In genomic region chr8:121964716-121965512, GRCm38 (mm10) we compare ENCODE assay signal across 11 mouse cellular contexts. TPM values are rescaled to one million over a fixed set of nuclear protein-coding genes. Genes with fewer than 3 reads are reported as not detected.
DNase-seq lines count a peak whose midpoint lies in the region; ATAC-seq lines count a peak whose summit lies in the region.
"Had no signal": no experiment of that assay in that cellular context is flagged by ENCODE, and none has a peak within 500 bp of the region (broad histone marks: within the 10 kb centered on the region; RNA-seq: fewer than 3 reads in every experiment).

No protein-coding gene starts in this region.

- intact Hi-C loops in left cerebral cortex, postnatal 14 days (cut with DNase I) = no loop called here

- H3K27me3 ChIP-seq in intestine, embryonic 16.5 days (replicated peaks; ENCODE audit: control insufficient read depth, insufficient read depth, low read length) = no peaks in the 10 kb centered on the region
- no peaks in the 10 kb centered on the region for H3K27me3 ChIP-seq in intestine, embryonic 15.5 days (replicated peaks)
- no peaks in the 10 kb centered on the region for H3K27me3 ChIP-seq in heart, embryonic 16.5 days (ENCODE audit: control insufficient read depth, insufficient read depth, low read length)
- no peaks in the 10 kb centered on the region for H3K27me3 ChIP-seq in forebrain, embryonic 15.5 days

- DNase-seq in CD4-positive helper T cell, adult 2 months (ENCODE audit: low read depth, low spot score) = peak; percentile 30
- DNase-seq in embryo, embryonic 10.5 days (ENCODE audit: low spot score) = peak; percentile 48
- no peak for DNase-seq in left cerebral cortex, postnatal 14 days (ENCODE audit: low spot score in 2 of 2)
- no peak for DNase-seq in urinary bladder, postnatal 10 days (ENCODE audit: low spot score)
- DNase-seq: thymus, adult 18-20 months had no signal

- H3K4me3 ChIP-seq in intestine, embryonic 16.5 days (ENCODE audit: low read length) = no peak overlapping the region
- no peak overlapping the region for H3K4me3 ChIP-seq in intestine, embryonic 15.5 days (replicated peaks)
- H3K4me3 ChIP-seq in heart, embryonic 16.5 days (ENCODE audit: low read length) = no peak overlapping the region
- no peak overlapping the region for H3K4me3 ChIP-seq in forebrain, embryonic 15.5 days

- ATAC-seq in intestine, embryonic 16.5 days = no peak
- no peak for ATAC-seq in intestine, embryonic 15.5 days
- ATAC-seq in heart, embryonic 16.5 days (replicated peaks; ENCODE audit: extremely low read depth, insufficient read depth, low FRiP score) = 0 out of 2 replicates have a peak, but pooled peaks have one; percentile 8
- no peak for ATAC-seq in forebrain, embryonic 15.5 days (replicated peaks)

- no peak overlapping the region for H3K4me2 ChIP-seq in intestine, embryonic 16.5 days (ENCODE audit: low read depth, low read length)
- H3K4me2 ChIP-seq in intestine, embryonic 15.5 days (replicated peaks) = no peak overlapping the region
- H3K4me2 ChIP-seq in heart, embryonic 16.5 days (ENCODE audit: low read depth, low read length) = no peak overlapping the region
- H3K4me2 ChIP-seq in forebrain, embryonic 15.5 days (replicated peaks) = no peak overlapping the region

- H3K9ac ChIP-seq in intestine, embryonic 16.5 days (ENCODE audit: low read depth, low read length) = no peak overlapping the region
- H3K9ac ChIP-seq in intestine, embryonic 15.5 days = no peak overlapping the region
- H3K9ac ChIP-seq in heart, embryonic 16.5 days (ENCODE audit: low read length) = no peak overlapping the region
- H3K9ac ChIP-seq in forebrain, embryonic 15.5 days (replicated peaks) = no peak overlapping the region

- H3K36me3 ChIP-seq in intestine, embryonic 16.5 days (ENCODE audit: control insufficient read depth, insufficient read depth, low read length) = no peaks in the 10 kb centered on the region
- no peaks in the 10 kb centered on the region for H3K36me3 ChIP-seq in intestine, embryonic 15.5 days
- H3K36me3 ChIP-seq in heart, embryonic 16.5 days (ENCODE audit: control insufficient read depth, insufficient read depth) = no peaks in the 10 kb centered on the region
- no peaks in the 10 kb centered on the region for H3K36me3 ChIP-seq in forebrain, embryonic 15.5 days

- 74% methylated on average over 8 of the region's 8 CpGs for WGBS in intestine, embryonic 16.5 days
- WGBS in intestine, embryonic 15.5 days = 80% methylated on average over 8 of the region's 8 CpGs
- 69% methylated on average over 8 of the region's 8 CpGs for WGBS in heart, embryonic 16.5 days
- 85% methylated on average over 8 of the region's 8 CpGs for WGBS in forebrain, embryonic 15.5 days

- peaks cover 33% of the 10 kb centered on the region for H3K4me1 ChIP-seq in intestine, embryonic 16.5 days (ENCODE audit: control insufficient read depth, insufficient read depth, low read length)
- peaks cover 33% of the 10 kb centered on the region for H3K4me1 ChIP-seq in intestine, embryonic 15.5 days (replicated peaks)
- peaks cover 44% of the 10 kb centered on the region for H3K4me1 ChIP-seq in heart, embryonic 16.5 days (ENCODE audit: control insufficient read depth, insufficient read depth, low read length)
- peaks cover 34% of the 10 kb centered on the region for H3K4me1 ChIP-seq in forebrain, embryonic 15.5 days

- H3K9me3 ChIP-seq in intestine, embryonic 16.5 days (ENCODE audit: control insufficient read depth, low read length) = no peaks in the 10 kb centered on the region
- no peaks in the 10 kb centered on the region for H3K9me3 ChIP-seq in intestine, embryonic 15.5 days
- H3K9me3 ChIP-seq in heart, embryonic 16.5 days (replicated peaks; ENCODE audit: control insufficient read depth, low read length) = no peaks in the 10 kb centered on the region
- H3K9me3 ChIP-seq in forebrain, embryonic 15.5 days = no peaks in the 10 kb centered on the region

- 0 out of 2 replicates have a peak overlapping the region, but pooled peaks have one; percentile 1 for H3K27ac ChIP-seq in intestine, embryonic 16.5 days (ENCODE audit: low read length)
- H3K27ac ChIP-seq in intestine, embryonic 15.5 days = no peak overlapping the region
- peak overlapping the region; percentile 77 for H3K27ac ChIP-seq in heart, embryonic 16.5 days (ENCODE audit: low read length)
- no peak overlapping the region for H3K27ac ChIP-seq in forebrain, embryonic 15.5 days (replicated peaks)

RNA-seq across cellular contexts. Expression of gene Banp, which starts 15.4 kb away (rescaled TPM):
- 36.3 and 36.6 TPM in 2 replicates for polyA plus RNA-seq in intestine, embryonic 16.5 days (2015; fragmentation: Nextera tagmentation; extraction: Ambion mirVana)
- 32.4 and 34.1 TPM in 2 replicates for polyA plus RNA-seq in intestine, embryonic 15.5 days (2015; fragmentation: Nextera tagmentation; extraction: Ambion mirVana)
- polyA plus RNA-seq in heart, embryonic 16.5 days (2015; fragmentation: Nextera tagmentation; extraction: Ambion mirVana) = 31.2 and 33.1 TPM in 2 replicates
- 10 to 100 TPM; 27.4 to 38.5 TPM for total RNA-seq in left cerebral cortex, postnatal 14 days (2021)
- polyA plus RNA-seq in forebrain, embryonic 15.5 days (2015; fragmentation: Nextera tagmentation; extraction: Ambion mirVana) = 64.8 and 65.3 TPM in 2 replicates

RNA-seq across cellular contexts. Expression of gene Car5a, which starts 20.2 kb away (rescaled TPM):
- polyA plus RNA-seq in intestine, embryonic 16.5 days (2015; fragmentation: Nextera tagmentation; extraction: Ambion mirVana) = 0.31 and 0.70 TPM in 2 replicates
- 0.21 and 0.33 TPM in 2 replicates for polyA plus RNA-seq in intestine, embryonic 15.5 days (2015; fragmentation: Nextera tagmentation; extraction: Ambion mirVana)
- not detected in 2 replicates for polyA plus RNA-seq in heart, embryonic 16.5 days (2015; fragmentation: Nextera tagmentation; extraction: Ambion mirVana)
- total RNA-seq in left cerebral cortex, postnatal 14 days (2021) = under 1 TPM in 1 of 2 experiments, not detected in 1; 0.29 TPM
- polyA plus RNA-seq in forebrain, embryonic 15.5 days (2015; fragmentation: Nextera tagmentation; extraction: Ambion mirVana) = 0.37 and 0.43 TPM in 2 replicates
- total RNA-seq: layer of hippocampus, postnatal 10 days had no signal
- polyA plus RNA-seq: lung, embryonic 16.5 days had no signal

RNA-seq across cellular contexts. Expression of gene Slc7a5, which starts 57.4 kb away (rescaled TPM):
- 11.6 and 12.5 TPM in 2 replicates for polyA plus RNA-seq in intestine, embryonic 16.5 days (2015; fragmentation: Nextera tagmentation; extraction: Ambion mirVana)
- polyA plus RNA-seq in intestine, embryonic 15.5 days (2015; fragmentation: Nextera tagmentation; extraction: Ambion mirVana) = 17.9 and 18.1 TPM in 2 replicates
- polyA plus RNA-seq in heart, embryonic 16.5 days (2015; fragmentation: Nextera tagmentation; extraction: Ambion mirVana) = 14.4 TPM in 2 replicates
- 100 to 1,000 TPM; 114 to 130 TPM for total RNA-seq in left cerebral cortex, postnatal 14 days (2021)
- polyA plus RNA-seq in forebrain, embryonic 15.5 days (2015; fragmentation: Nextera tagmentation; extraction: Ambion mirVana) = 39.2 and 45.8 TPM in 2 replicates

Comparison
In these comparisons a context has a peak if more than half of its experiments do, and no peak if none do; other contexts are left out.
1. H3K27ac ChIP-seq: peak in intestine, embryonic 16.5 days (single experiment) and heart, embryonic 16.5 days (single experiment); none in intestine, embryonic 15.5 days (single experiment) and forebrain, embryonic 15.5 days (single experiment).
2. DNase-seq: peak in CD4-positive helper T cell, adult 2 months (single experiment) and embryo, embryonic 10.5 days (single experiment); none in left cerebral cortex, postnatal 14 days (0 of 2) and urinary bladder, postnatal 10 days (single experiment).